Mouse (Mus musculus): ENCODE measurements around the gene Mllt11. TPM values are rescaled to one million over a fixed set of nuclear protein-coding genes. Genes with fewer than 3 reads are reported as not detected.
A peak's percentile ranks its signal among the peaks of the same experiment; 100 is the strongest.

Mllt11 gene
- polyA plus RNA-seq, 1 experiment from 2014 or later = 341 TPM

GRCm38 (mm10) chr3:95174011-95174592, 57.9 kb downstream of the Mllt11 start:
- peaks cover 16% of the 10 kb centered on the region; the same call in 1 of the 2 replicates for H3K27me3 ChIP-seq
- H3K4me1 ChIP-seq (replicated peaks) = peaks cover 21% of the 10 kb centered on the region
- 0 out of 2 replicates have a peak overlapping the region, but pooled peaks have one; percentile 5 for H3K9ac ChIP-seq
- H3K4me2 ChIP-seq = peak overlapping the region; percentile 53
- 8% methylated on average over 16 of the region's 16 CpGs for WGBS
- H3K36me3 ChIP-seq = peaks cover 31% of the 10 kb centered on the region
- 0 out of 2 replicates have a peak overlapping the region, but pooled peaks have one; percentile 15 for H3K27ac ChIP-seq (replicated peaks)
- peak; percentile 36; the same call in 1 of the 2 replicates for ATAC-seq (ENCODE audit: low FRiP score, low read depth)
- no peaks in the 10 kb centered on the region for H3K9me3 ChIP-seq
- H3K4me3 ChIP-seq = peak overlapping the region; percentile 19; the same call in 1 of the 2 replicates

- Histone ChIP-seq H3K9ac (0 out of 2 replicates have a peak overlapping the region, but pooled peaks have one; percentile 5), H3K27ac (replicated peaks) (0 out of 2 replicates have a peak overlapping the region, but pooled peaks have one; percentile 15), H3K4me2 (peak overlapping the region; percentile 53), H3K4me1 (replicated peaks) (peaks cover 21% of the 10 kb centered on the region), H3K27me3 (peaks cover 21% of the 10 kb centered on the region; the same call in 1 of the 2 replicates), H3K4me3 (peak overlapping the region; percentile 19), H3K9me3 (no peaks in the 10 kb centered on the region), H3K36me3 (peaks cover 38% of the 10 kb centered on the region)
- ATAC-seq (ENCODE audit: low FRiP score, low read depth) = peak; percentile 27; the same call in 1 of the 2 replicates
- 9% methylated on average over 58 of the region's 58 CpGs for WGBS
Observed at GRCm38 (mm10) chr3:95173256-95173949, 58.6 kb downstream of the Mllt11 start.

GRCm38 (mm10) chr3:95172526-95173255, 59.3 kb downstream of the Mllt11 start:
- ATAC-seq (ENCODE audit: low FRiP score, low read depth) = no peak
- H3K9me3 ChIP-seq = no peaks in the 10 kb centered on the region
- H3K4me3 ChIP-seq = no peak overlapping the region
- peaks cover 21% of the 10 kb centered on the region; the same call in 1 of the 2 replicates for H3K27me3 ChIP-seq
- no peak overlapping the region for H3K27ac ChIP-seq (replicated peaks)
- H3K4me1 ChIP-seq (replicated peaks) = peaks cover 21% of the 10 kb centered on the region
- peaks cover 45% of the 10 kb centered on the region for H3K36me3 ChIP-seq
- peak overlapping the region; percentile 53 for H3K4me2 ChIP-seq
- 21% methylated on average over 76 of the region's 84 CpGs for WGBS
- no peak overlapping the region for H3K9ac ChIP-seq

- ATAC-seq (ENCODE audit: low FRiP score, low read depth) = no peak
- Histone ChIP-seq H3K4me2 (no peak overlapping the region), H3K4me1 (replicated peaks) (peaks cover 21% of the 10 kb centered on the region), H3K4me3 (no peak overlapping the region), H3K9me3 (no peaks in the 10 kb centered on the region), H3K9ac (no peak overlapping the region), H3K36me3 (peaks cover 59% of the 10 kb centered on the region), H3K27ac (replicated peaks) (no peak overlapping the region), H3K27me3 (peaks cover 30% of the 10 kb centered on the region; the same call in 1 of the 2 replicates)
- 75% methylated on average over 6 of the region's 6 CpGs for WGBS
Observed at GRCm38 (mm10) chr3:95171105-95171504, 60.9 kb downstream of the Mllt11 start.

GRCm38 (mm10) chr3:95169996-95170395, 62.0 kb downstream of the Mllt11 start:
- H3K4me1 ChIP-seq (replicated peaks) = peaks cover 21% of the 10 kb centered on the region
- H3K9me3 ChIP-seq = no peaks in the 10 kb centered on the region
- 92% methylated on average over 10 of the region's 10 CpGs for WGBS
- H3K4me3 ChIP-seq = no peak overlapping the region
- no peak for ATAC-seq (ENCODE audit: low FRiP score, low read depth)
- H3K27me3 ChIP-seq = peaks cover 30% of the 10 kb centered on the region; the same call in 1 of the 2 replicates
- peaks cover 68% of the 10 kb centered on the region for H3K36me3 ChIP-seq
- no peak overlapping the region for H3K4me2 ChIP-seq
- H3K27ac ChIP-seq (replicated peaks) = no peak overlapping the region
- no peak overlapping the region for H3K9ac ChIP-seq

Other genes starting within 250 kb of the Mllt11 start
- 18.9 and 21.2 TPM in 2 replicates for gene Zfp687, start 216.7 kb downstream of the Mllt11 start, polyA plus RNA-seq (2015; fragmentation: Nextera tagmentation; extraction: Ambion mirVana)
- 260 and 276 TPM in 2 replicates for gene Psmd4, start 189.6 kb downstream of the Mllt11 start, polyA plus RNA-seq (2015; fragmentation: Nextera tagmentation; extraction: Ambion mirVana)
- gene Pip5k1a, start 125.2 kb downstream of the Mllt11 start, polyA plus RNA-seq (2015; fragmentation: Nextera tagmentation; extraction: Ambion mirVana) = 15.2 and 15.8 TPM in 2 replicates
- 167 and 176 TPM in 2 replicates for gene Vps72, start 121.1 kb downstream of the Mllt11 start, polyA plus RNA-seq (2015; fragmentation: Nextera tagmentation; extraction: Ambion mirVana)
- gene Tmod4, start 107.7 kb downstream of the Mllt11 start, polyA plus RNA-seq (2015; fragmentation: Nextera tagmentation; extraction: Ambion mirVana) = 1.7 and 1.8 TPM in 2 replicates
- gene Scnm1, start 98.2 kb downstream of the Mllt11 start, polyA plus RNA-seq (2015; fragmentation: Nextera tagmentation; extraction: Ambion mirVana) = 84.0 and 88.6 TPM in 2 replicates
- 42.7 and 45.0 TPM in 2 replicates for gene Lysmd1, start 98.1 kb downstream of the Mllt11 start, polyA plus RNA-seq (2015; fragmentation: Nextera tagmentation; extraction: Ambion mirVana)
- gene Tnfaip8l2, start 89.8 kb downstream of the Mllt11 start, polyA plus RNA-seq (2015; fragmentation: Nextera tagmentation; extraction: Ambion mirVana) = 3.9 and 4.2 TPM in 2 replicates
- 33.0 and 34.7 TPM in 2 replicates for gene Sema6c, start 71.7 kb downstream of the Mllt11 start, polyA plus RNA-seq (2015; fragmentation: Nextera tagmentation; extraction: Ambion mirVana)
- 3.4 and 3.6 TPM in 2 replicates for gene Gabpb2, start 14.3 kb downstream of the Mllt11 start, polyA plus RNA-seq (2015; fragmentation: Nextera tagmentation; extraction: Ambion mirVana)
- 57.1 and 59.3 TPM in 2 replicates for gene Cdc42se1, start 3.4 kb downstream of the Mllt11 start, polyA plus RNA-seq (2015; fragmentation: Nextera tagmentation; extraction: Ambion mirVana)
- 0.13 and 0.19 TPM in 2 replicates for gene Gm128, start 9.4 kb upstream of the Mllt11 start, polyA plus RNA-seq (2015; fragmentation: Nextera tagmentation; extraction: Ambion mirVana)
- 0.29 TPM in 1 of 2 replicates, not detected in the other for gene Bnipl, start 19.0 kb upstream of the Mllt11 start, polyA plus RNA-seq (2015; fragmentation: Nextera tagmentation; extraction: Ambion mirVana)
- 34.5 and 36.6 TPM in 2 replicates for gene Mindy1, start 49.2 kb upstream of the Mllt11 start, polyA plus RNA-seq (2015; fragmentation: Nextera tagmentation; extraction: Ambion mirVana)
- gene Prune1, start 49.9 kb upstream of the Mllt11 start, polyA plus RNA-seq (2015; fragmentation: Nextera tagmentation; extraction: Ambion mirVana) = 66.5 and 69.9 TPM in 2 replicates
- gene Anxa9, start 75.0 kb upstream of the Mllt11 start, polyA plus RNA-seq (2015; fragmentation: Nextera tagmentation; extraction: Ambion mirVana) = 0.47 and 0.72 TPM in 2 replicates
- 92.7 and 101 TPM in 2 replicates for gene Cers2, start 82.6 kb upstream of the Mllt11 start, polyA plus RNA-seq (2015; fragmentation: Nextera tagmentation; extraction: Ambion mirVana)
- gene Setdb1, start 125.0 kb upstream of the Mllt11 start, polyA plus RNA-seq (2015; fragmentation: Nextera tagmentation; extraction: Ambion mirVana) = 39.3 and 42.7 TPM in 2 replicates
- gene 4930558C23Rik, start 170.7 kb upstream of the Mllt11 start, polyA plus RNA-seq (2015; fragmentation: Nextera tagmentation; extraction: Ambion mirVana) = not detected in 2 replicates
- gene Arnt, start 202.2 kb upstream of the Mllt11 start, polyA plus RNA-seq (2015; fragmentation: Nextera tagmentation; extraction: Ambion mirVana) = 15.8 and 17.5 TPM in 2 replicates